Mouse (Mus musculus) heart, embryonic 10.5 days (tissue): ENCODE results near the gene Defa33. TPM values are rescaled to one million over a fixed set of nuclear protein-coding genes. Genes with fewer than 3 reads are reported as not detected.
"Not testable (repeated sequence)": the region's sequence is repeated elsewhere in the genome, so short reads cannot be mapped to it uniquely, and the experiment has no call there.

ENCODE experiments used
- DNase-seq: peaks from one replicate; pipeline ENCODE4 v3.0.0-alpha.2; 2017; ENCODE audit warnings: low spot score
- H3K27ac ChIP-seq: fragments of 300-500 bp; sonication (generic); 2 replicates; pipeline ENCODE4 v1.5.1; 2016; ENCODE audit warnings: mild to moderate bottlenecking
- H3K27me3 ChIP-seq: fragments of 300-500 bp; sonication (generic); 2 replicates; pipeline ENCODE4 v1.6.1; 2016; ENCODE audit warnings: mild to moderate bottlenecking; ENCODE audit not compliant: poor library complexity, insufficient read depth, severe bottlenecking
- H3K36me3 ChIP-seq: fragments of 300-500 bp; sonication (generic); 2 replicates; pipeline ENCODE4 v1.6.1; 2016; ENCODE audit warnings: mild to moderate bottlenecking, moderate library complexity
- H3K4me1 ChIP-seq: fragments of 300-500 bp; sonication (generic); 2 replicates; pipeline ENCODE4 v1.6.1; 2016; ENCODE audit warnings: mild to moderate bottlenecking
- H3K4me3 ChIP-seq: fragments of 300-500 bp; sonication (generic); 2 replicates; pipeline ENCODE4 v1.5.1; 2016; ENCODE audit warnings: mild to moderate bottlenecking, moderate library complexity
- H3K9me3 ChIP-seq: fragments of 300-500 bp; sonication (generic); 2 replicates; pipeline ENCODE4 v1.6.1; 2016; ENCODE audit warnings: mild to moderate bottlenecking, moderate library complexity
- WGBS: fragments of 180-500 bp; shearing (Covaris S2); methylation state at CpG from one replicate; pipeline ENCODE4 v1.1.7; 2016; 5-methylcytosine and 5-hydroxymethylcytosine counted together
- polyA plus RNA-seq: library from polyadenylated mRNA; unstranded; fragments of >200 nt; fragmentation: Nextera tagmentation; extraction: Ambion mirVana; gene quantifications from 2 replicates; pipeline ENCODE4 v1.2.1, GENCODE M21; 2016

Defa33 gene
- polyA plus RNA-seq = not detected in 2 replicates

- DNase-seq, H3K27ac ChIP-seq, H3K9me3 ChIP-seq, H3K4me3 ChIP-seq, H3K36me3 ChIP-seq, H3K4me1 ChIP-seq, H3K27me3 ChIP-seq: not testable (repeated sequence)
- WGBS = no CpG with 5 or more reads among the region's 2 CpGs
These were observed at the start of gene Defa33 for GRCm38 (mm10) chr8:21391511-21391910. Gene Defa33, plus strand, starts transcription at chr8:21391811.

GRCm38 (mm10) chr8:21378215-21378614 is 13.4 kb upstream of the Defa33 start, which contains the start of gene Defa2:
Gene Defa2, plus strand, starts transcription at chr8:21378515.
- not testable (repeated sequence) for H3K4me1 ChIP-seq, DNase-seq, H3K9me3 ChIP-seq, H3K4me3 ChIP-seq, H3K27me3 ChIP-seq, H3K36me3 ChIP-seq, H3K27ac ChIP-seq
- no CpG with 5 or more reads among the region's 2 CpGs for WGBS

DNA sequence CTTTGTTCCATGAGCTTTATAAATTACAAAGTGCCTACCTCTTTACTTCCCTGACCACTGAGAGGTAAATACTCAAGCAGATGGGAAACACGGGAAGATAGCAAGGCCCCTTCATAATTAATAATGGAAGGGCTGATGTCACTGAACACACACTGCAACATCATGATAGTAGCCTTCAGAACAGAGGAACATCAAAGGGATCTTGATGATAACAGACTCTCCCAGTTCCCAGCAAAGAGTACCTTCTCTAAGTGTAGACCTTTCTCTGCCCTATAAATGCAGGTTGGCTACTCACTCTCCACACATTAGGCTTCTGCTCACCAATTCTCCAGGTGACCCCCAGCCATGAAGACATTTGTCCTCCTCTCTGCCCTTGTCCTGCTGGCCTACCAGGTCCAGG is 35.5 kb downstream of the Defa33 start, which contains the start of gene Defa36:
TSS of gene Defa36 (plus strand) at position 301 of the 400 bp plus-strand sequence.
- not testable (repeated sequence) for H3K4me1 ChIP-seq, H3K27ac ChIP-seq, H3K4me3 ChIP-seq, DNase-seq, H3K27me3 ChIP-seq, H3K36me3 ChIP-seq, H3K9me3 ChIP-seq
- WGBS = no CpG with 5 or more reads among the region's 1 CpGs

Other genes with a start within 250 kb of the Defa33 start
- gene Defa22, start 229.5 kb upstream of the Defa33 start, polyA plus RNA-seq = not detected in 2 replicates
- gene Defa31, start 200.2 kb upstream of the Defa33 start, polyA plus RNA-seq = not detected in 2 replicates
- gene Gm15293, start 190.2 kb upstream of the Defa33 start, polyA plus RNA-seq = not detected in 2 replicates
- gene Gm15292, start 142.1 kb upstream of the Defa33 start, polyA plus RNA-seq = not detected in 2 replicates
- not detected in 2 replicates for gene Defa27, start 76.3 kb upstream of the Defa33 start, polyA plus RNA-seq
- gene Defa29, start 64.8 kb upstream of the Defa33 start, polyA plus RNA-seq = not detected in 2 replicates
- gene Defa2, start 13.3 kb upstream of the Defa33 start, polyA plus RNA-seq = not detected in 2 replicates
- gene Defa36, start 35.6 kb downstream of the Defa33 start, polyA plus RNA-seq = not detected in 2 replicates
- not detected in 2 replicates for gene Gm7849, start 64.7 kb downstream of the Defa33 start, polyA plus RNA-seq
- not detected in 2 replicates for gene Defa20, start 117.4 kb downstream of the Defa33 start, polyA plus RNA-seq
- not detected in 2 replicates for gene Defa32, start 137.2 kb downstream of the Defa33 start, polyA plus RNA-seq
- gene Defa37, start 173.6 kb downstream of the Defa33 start, polyA plus RNA-seq = not detected in 2 replicates
- gene Defa28, start 191.2 kb downstream of the Defa33 start, polyA plus RNA-seq = not detected in 2 replicates
- not detected in 2 replicates for gene Gm7861, start 202.7 kb downstream of the Defa33 start, polyA plus RNA-seq
- gene Defa26, start 226.4 kb downstream of the Defa33 start, polyA plus RNA-seq = not detected in 2 replicates